Mouse (Mus musculus): ENCODE measurements around the gene Jak3.

The Jak3 gene

GRCm38 (mm10) chr8:71660325-71661120 lies 15.6 kb upstream of the Jak3 start:
- in situ Hi-C loops (cut with MboI, MseI), result loop anchor here (25.0 kb wide), 2 partner anchors 773 to 1148 kb away; partner anchors contain the start of genes Rex1bd, Rpl18a, Slc5a5 and Uba52

GRCm38 (mm10) chr8:71665331-71666130 lies 10.6 kb upstream of the Jak3 start:
- in situ Hi-C loops (cut with MboI, MseI), result loop anchor here (25.0 kb wide), 2 partner anchors 778 to 1153 kb away; partner anchors contain the start of genes Rex1bd, Rpl18a, Slc5a5 and Uba52

GRCm38 (mm10) chr8:71666855-71667254 lies 9.2 kb upstream of the Jak3 start:
- in situ Hi-C loops (cut with MboI, MseI), result loop anchor here (25.0 kb wide), 2 partner anchors 780 to 1155 kb away; partner anchors contain the start of genes Rex1bd, Rpl18a, Slc5a5 and Uba52

- in situ Hi-C loops (cut with MboI, MseI), result loop anchor here (25.0 kb wide), 2 partner anchors 780 to 1155 kb away; partner anchors contain the start of genes Rex1bd, Rpl18a, Slc5a5 and Uba52
These were observed 8.8 kb upstream of the Jak3 start for GRCm38 (mm10) chr8:71667256-71667655.

GRCm38 (mm10) chr8:71668220-71668975 lies 7.7 kb upstream of the Jak3 start:
- in situ Hi-C loops (cut with MboI, MseI), result loop anchor here (25.0 kb wide), 2 partner anchors 781 to 1156 kb away; partner anchors contain the start of genes Rex1bd, Rpl18a, Slc5a5 and Uba52

- in situ Hi-C loops (cut with MboI, MseI), result loop anchor here (25.0 kb wide), 2 partner anchors 783 to 1158 kb away; partner anchors contain the start of genes Rex1bd, Rpl18a, Slc5a5 and Uba52
These were observed 5.9 kb upstream of the Jak3 start for GRCm38 (mm10) chr8:71670198-71670597.

- in situ Hi-C loops (cut with MboI, MseI), result loop anchor here (25.0 kb wide), 2 partner anchors 784 to 1159 kb away; partner anchors contain the start of genes Rex1bd, Rpl18a, Slc5a5 and Uba52
These were observed 5.2 kb upstream of the Jak3 start for GRCm38 (mm10) chr8:71670621-71671548.

GRCm38 (mm10) chr8:71671549-71671965 lies 4.5 kb upstream of the Jak3 start, which contains the start of gene Unc13a:
Gene Unc13a (minus strand): TSS chr8:71671757.
- in situ Hi-C loops (cut with MboI, MseI), result loop anchor here (25.0 kb wide), 2 partner anchors 784 to 1159 kb away; partner anchors contain the start of genes Rex1bd, Rpl18a, Slc5a5 and Uba52

GRCm38 (mm10) chr8:71672168-71672735 lies 3.8 kb upstream of the Jak3 start:
- in situ Hi-C loops (cut with MboI, MseI), result loop anchor here (25.0 kb wide), 2 partner anchors 785 to 1160 kb away; partner anchors contain the start of genes Rex1bd, Rpl18a, Slc5a5 and Uba52

GRCm38 (mm10) chr8:71674071-71674470 lies 2.0 kb upstream of the Jak3 start:
- in situ Hi-C loops (cut with MboI, MseI), result loop anchor here (25.0 kb wide), 2 partner anchors 787 to 1162 kb away; partner anchors contain the start of genes Rex1bd, Rpl18a, Slc5a5 and Uba52

GRCm38 (mm10) chr8:71675456-71676019 lies 558 bp upstream of the Jak3 start:
- in situ Hi-C loops (cut with MboI, MseI), result no loop called here

GRCm38 (mm10) chr8:71676803-71677202 lies 707 bp downstream of the Jak3 start:
- in situ Hi-C loops (cut with MboI, MseI), result no loop called here

- in situ Hi-C loops (cut with MboI, MseI), result no loop called here
These were observed 1.5 kb downstream of the Jak3 start for GRCm38 (mm10) chr8:71677555-71677954.

GRCm38 (mm10) chr8:71678216-71678615 lies 2.1 kb downstream of the Jak3 start:
- in situ Hi-C loops (cut with MboI, MseI), result no loop called here

- in situ Hi-C loops (cut with MboI, MseI), result no loop called here
These were observed 3.0 kb downstream of the Jak3 start for GRCm38 (mm10) chr8:71679116-71679515.

- in situ Hi-C loops (cut with MboI, MseI), result no loop called here
These were observed 3.6 kb downstream of the Jak3 start for GRCm38 (mm10) chr8:71679550-71680168.

GRCm38 (mm10) chr8:71680471-71680870 lies 4.4 kb downstream of the Jak3 start:
- in situ Hi-C loops (cut with MboI, MseI), result no loop called here

- in situ Hi-C loops (cut with MboI, MseI), result no loop called here
These were observed 5.3 kb downstream of the Jak3 start for GRCm38 (mm10) chr8:71681369-71681915.
